Mouse (Mus musculus) heart, embryonic 15.5 days (tissue): Measurements from ENCODE around the gene Gpr19. TPM values are rescaled to one million over a fixed set of nuclear protein-coding genes. Genes with fewer than 3 reads are reported as not detected.

ENCODE experiments used
- ATAC-seq: fragments of 200-750 bp; cut with Nextera tagmentation; replicated peaks from 2 replicates; pipeline ENCODE4 v1.8.0; 2017; ENCODE audit warnings: low read depth, moderate TSS enrichment; ENCODE audit not compliant: insufficient number of reproducible peaks, insufficient read depth, low FRiP score
- H3K27ac ChIP-seq: fragments of 300-500 bp; sonication (generic); 2 replicates; pipeline ENCODE4 v1.5.1; 2015; ENCODE audit warnings: mild to moderate bottlenecking, inconsistent platforms
- H3K27me3 ChIP-seq: fragments of 300-500 bp; sonication (generic); 2 replicates; pipeline ENCODE4 v1.6.1; 2015; ENCODE audit warnings: inconsistent platforms
- H3K36me3 ChIP-seq: fragments of 300-500 bp; sonication (generic); 2 replicates; pipeline ENCODE4 v1.6.1; 2015; ENCODE audit warnings: mild to moderate bottlenecking, inconsistent platforms
- H3K4me1 ChIP-seq: fragments of 300-500 bp; sonication (generic); replicated peaks from 2 replicates; pipeline ENCODE4 v1.6.1; 2015; ENCODE audit warnings: inconsistent platforms
- H3K4me2 ChIP-seq: fragments of 300-500 bp; sonication (generic); 2 replicates; pipeline ENCODE4 v1.6.1; 2015; ENCODE audit warnings: inconsistent platforms, mild to moderate bottlenecking, moderate library complexity
- H3K4me3 ChIP-seq: fragments of 300-500 bp; sonication (generic); 2 replicates; pipeline ENCODE4 v1.5.1; 2015; ENCODE audit warnings: mild to moderate bottlenecking, inconsistent platforms
- H3K9ac ChIP-seq: fragments of 300-500 bp; sonication (generic); 2 replicates; pipeline ENCODE4 v1.6.1; 2015; ENCODE audit warnings: mild to moderate bottlenecking, inconsistent platforms
- H3K9me3 ChIP-seq: fragments of 300-500 bp; sonication (generic); replicated peaks from 2 replicates; pipeline ENCODE4 v1.6.1; 2016; ENCODE audit warnings: inconsistent platforms
- WGBS: fragments of 180-500 bp; shearing (Covaris S2); methylation state at CpG from one replicate; pipeline ENCODE4 v1.1.7; 2015; ENCODE audit warnings: mixed read lengths; 5-methylcytosine and 5-hydroxymethylcytosine counted together
- polyA plus RNA-seq: library from polyadenylated mRNA; unstranded; fragments of >200 nt; fragmentation: Nextera tagmentation; extraction: Ambion mirVana; gene quantifications from 2 replicates; pipeline ENCODE4 v1.2.1, GENCODE M21; 2015

Gene Gpr19
- polyA plus RNA-seq, 1 experiment from 2014 or later = 8.7 TPM

DNA sequence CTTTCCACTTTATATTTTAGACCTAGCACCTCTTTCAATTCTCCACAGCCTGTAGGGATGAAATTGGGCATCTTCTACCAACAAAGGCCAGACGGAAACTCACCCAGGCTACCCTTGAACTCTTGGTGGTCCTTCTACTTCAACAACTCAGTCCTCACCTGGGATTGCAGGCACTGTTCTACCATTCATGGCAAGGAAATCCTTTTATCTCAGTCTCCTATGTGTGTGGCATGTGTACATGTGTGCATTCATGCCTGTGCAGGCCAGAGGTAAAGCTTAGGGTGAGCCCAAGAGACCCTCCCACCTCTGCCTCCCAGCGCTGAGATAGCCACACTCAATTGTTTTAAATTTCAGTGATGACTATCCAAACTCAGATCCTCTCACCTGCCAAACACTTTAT, 12.9 kb downstream of the Gpr19 start:
- Histone ChIP-seq H3K4me3 (no peak overlapping the region), H3K4me1 (peaks cover 11% of the 10 kb centered on the region), H3K27me3 (peaks cover 4% of the 10 kb centered on the region; the same call in 1 of the 2 replicates), H3K27ac (no peak overlapping the region), H3K36me3 (no peaks in the 10 kb centered on the region), H3K9ac (no peak overlapping the region), H3K4me2 (no peak overlapping the region), H3K9me3 (no peaks in the 10 kb centered on the region)
- 88% methylated on average over 2 of the region's 2 CpGs for whole genome bisulfite sequencing
- ATAC-seq = no peak

- Histone ChIP-seq H3K4me1 (peaks cover 11% of the 10 kb centered on the region), H3K27ac (no peak overlapping the region), H3K36me3 (no peaks in the 10 kb centered on the region), H3K9ac (no peak overlapping the region), H3K27me3 (peaks cover 4% of the 10 kb centered on the region; the same call in 1 of the 2 replicates), H3K4me3 (no peak overlapping the region), H3K4me2 (no peak overlapping the region), H3K9me3 (no peaks in the 10 kb centered on the region)
- ATAC-seq = no peak
- 78% methylated on average over 4 of the region's 4 CpGs for WGBS
These were observed 14.7 kb downstream of the Gpr19 start for GRCm38 (mm10) chr6:134883661-134884060.

GRCm38 (mm10) chr6:134880046-134880445, 18.3 kb downstream of the Gpr19 start:
- WGBS = 70% methylated on average over 2 of the region's 2 CpGs
- H3K4me1 ChIP-seq = peaks cover 2% of the 10 kb centered on the region; the same call in 1 of the 2 replicates

GRCm38 (mm10) chr6:134879556-134879955, 18.8 kb downstream of the Gpr19 start:
- 78% methylated on average over 5 of the region's 5 CpGs for WGBS
- Histone ChIP-seq H3K9ac (no peak overlapping the region), H3K9me3 (no peaks in the 10 kb centered on the region), H3K27ac (no peak overlapping the region), H3K4me2 (no peak overlapping the region), H3K4me3 (no peak overlapping the region), H3K27me3 (no peaks in the 10 kb centered on the region), H3K4me1 (peaks cover 2% of the 10 kb centered on the region; the same call in 1 of the 2 replicates), H3K36me3 (no peaks in the 10 kb centered on the region)
- ATAC-seq = no peak

More at GRCm38 (mm10) chr6:134880046-134880445, 18.3 kb downstream of the Gpr19 start:
- no peak overlapping the region for H3K9ac ChIP-seq
- H3K36me3 ChIP-seq = no peaks in the 10 kb centered on the region
- H3K4me2 ChIP-seq = no peak overlapping the region
- no peaks in the 10 kb centered on the region for H3K9me3 ChIP-seq
- H3K4me3 ChIP-seq = no peak overlapping the region
- ATAC-seq = no peak
- H3K27ac ChIP-seq = no peak overlapping the region
- H3K27me3 ChIP-seq = no peaks in the 10 kb centered on the region

GRCm38 (mm10) chr6:134877892-134878291, 20.5 kb downstream of the Gpr19 start:
- Histone ChIP-seq H3K4me1 (peaks cover 2% of the 10 kb centered on the region; the same call in 1 of the 2 replicates), H3K4me3 (no peak overlapping the region), H3K9me3 (no peaks in the 10 kb centered on the region), H3K27me3 (no peaks in the 10 kb centered on the region), H3K27ac (no peak overlapping the region), H3K4me2 (no peak overlapping the region), H3K9ac (no peak overlapping the region), H3K36me3 (no peaks in the 10 kb centered on the region)
- ATAC-seq = no peak
- WGBS = 62% methylated on average over 1 of the region's 1 CpGs

GRCm38 (mm10) chr6:134877276-134877675, 21.1 kb downstream of the Gpr19 start:
- ATAC-seq = no peak
- WGBS = 85% methylated on average over 4 of the region's 4 CpGs
- no peak overlapping the region for H3K4me2 ChIP-seq
- H3K9ac ChIP-seq = no peak overlapping the region
- H3K27me3 ChIP-seq = no peaks in the 10 kb centered on the region
- no peaks in the 10 kb centered on the region for H3K9me3 ChIP-seq
- no peak overlapping the region for H3K27ac ChIP-seq
- no peak overlapping the region for H3K4me3 ChIP-seq
- H3K4me1 ChIP-seq = peaks cover 2% of the 10 kb centered on the region; the same call in 1 of the 2 replicates
- no peaks in the 10 kb centered on the region for H3K36me3 ChIP-seq

GRCm38 (mm10) chr6:134876795-134877194, 21.6 kb downstream of the Gpr19 start:
- H3K36me3 ChIP-seq = no peaks in the 10 kb centered on the region
- H3K4me3 ChIP-seq = no peak overlapping the region
- no peak overlapping the region for H3K27ac ChIP-seq
- no peak overlapping the region for H3K9ac ChIP-seq
- H3K27me3 ChIP-seq = no peaks in the 10 kb centered on the region
- no peak for ATAC-seq
- H3K4me1 ChIP-seq = peaks cover 2% of the 10 kb centered on the region; the same call in 1 of the 2 replicates
- 62% methylated on average over 6 of the region's 6 CpGs for WGBS
- no peaks in the 10 kb centered on the region for H3K9me3 ChIP-seq
- H3K4me2 ChIP-seq = no peak overlapping the region

- no peak for ATAC-seq
- Histone ChIP-seq H3K36me3 (peaks cover 14% of the 10 kb centered on the region; the same call in 1 of the 2 replicates), H3K9ac (no peak overlapping the region), H3K9me3 (no peaks in the 10 kb centered on the region), H3K27ac (no peak overlapping the region), H3K4me3 (no peak overlapping the region), H3K27me3 (no peaks in the 10 kb centered on the region), H3K4me2 (no peak overlapping the region), H3K4me1 (no peaks in the 10 kb centered on the region)
- 78% methylated on average over 2 of the region's 2 CpGs for WGBS
These were observed 25.4 kb downstream of the Gpr19 start for GRCm38 (mm10) chr6:134873018-134873417.

DNA sequence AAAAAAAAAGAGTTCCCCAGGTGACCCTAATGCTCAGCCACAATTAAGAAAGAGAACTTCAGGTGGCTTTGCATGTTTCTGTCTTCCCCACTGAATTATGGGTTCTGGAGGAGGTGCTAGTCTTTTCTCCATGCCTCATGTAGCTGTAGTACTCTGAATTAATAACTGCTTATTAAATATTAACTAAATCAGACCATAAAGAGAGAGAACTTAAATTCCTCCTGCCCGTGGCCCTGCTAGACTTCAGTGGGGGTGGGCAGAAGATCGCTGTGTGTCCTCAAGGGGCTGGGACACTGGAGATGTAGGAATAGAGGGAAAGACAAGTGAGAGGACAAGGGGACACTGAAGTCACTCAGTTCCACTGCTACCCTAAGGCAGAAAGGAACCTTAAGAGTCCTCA, 26.1 kb downstream of the Gpr19 start:
- H3K27me3 ChIP-seq = no peaks in the 10 kb centered on the region
- H3K4me2 ChIP-seq = no peak overlapping the region
- H3K9me3 ChIP-seq = no peaks in the 10 kb centered on the region
- H3K36me3 ChIP-seq = peaks cover 14% of the 10 kb centered on the region; the same call in 1 of the 2 replicates
- no peaks in the 10 kb centered on the region for H3K4me1 ChIP-seq
- no peak overlapping the region for H3K4me3 ChIP-seq
- H3K9ac ChIP-seq = no peak overlapping the region
- no peak for ATAC-seq
- WGBS = 96% methylated on average over 2 of the region's 2 CpGs
- H3K27ac ChIP-seq = no peak overlapping the region

DNA sequence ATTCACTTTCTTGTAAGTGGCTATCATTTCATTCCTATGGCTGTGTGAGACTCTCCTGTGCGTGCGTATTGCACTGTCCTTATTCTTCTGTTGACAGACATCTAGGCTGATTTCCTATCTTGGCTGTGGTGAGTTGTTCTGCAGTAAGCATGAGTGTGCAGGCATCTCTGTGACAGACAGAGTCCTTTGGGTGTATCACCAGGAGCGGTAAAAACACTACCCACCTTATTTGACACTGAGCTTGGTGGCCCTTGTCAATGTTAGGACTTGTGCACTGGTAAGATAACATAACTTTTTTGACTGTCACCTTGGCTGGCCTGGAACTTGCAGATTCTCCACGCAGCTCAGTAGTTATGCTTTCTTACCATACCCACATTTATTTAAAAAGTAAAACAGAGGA, 27.5 kb downstream of the Gpr19 start:
- no peak overlapping the region for H3K9ac ChIP-seq
- H3K4me3 ChIP-seq = no peak overlapping the region
- H3K27ac ChIP-seq = no peak overlapping the region
- H3K4me2 ChIP-seq = no peak overlapping the region
- peaks cover 14% of the 10 kb centered on the region; the same call in 1 of the 2 replicates for H3K36me3 ChIP-seq
- H3K9me3 ChIP-seq = no peaks in the 10 kb centered on the region
- ATAC-seq = no peak
- H3K27me3 ChIP-seq = no peaks in the 10 kb centered on the region
- H3K4me1 ChIP-seq = no peaks in the 10 kb centered on the region
- 83% methylated on average over 4 of the region's 4 CpGs for WGBS

DNA sequence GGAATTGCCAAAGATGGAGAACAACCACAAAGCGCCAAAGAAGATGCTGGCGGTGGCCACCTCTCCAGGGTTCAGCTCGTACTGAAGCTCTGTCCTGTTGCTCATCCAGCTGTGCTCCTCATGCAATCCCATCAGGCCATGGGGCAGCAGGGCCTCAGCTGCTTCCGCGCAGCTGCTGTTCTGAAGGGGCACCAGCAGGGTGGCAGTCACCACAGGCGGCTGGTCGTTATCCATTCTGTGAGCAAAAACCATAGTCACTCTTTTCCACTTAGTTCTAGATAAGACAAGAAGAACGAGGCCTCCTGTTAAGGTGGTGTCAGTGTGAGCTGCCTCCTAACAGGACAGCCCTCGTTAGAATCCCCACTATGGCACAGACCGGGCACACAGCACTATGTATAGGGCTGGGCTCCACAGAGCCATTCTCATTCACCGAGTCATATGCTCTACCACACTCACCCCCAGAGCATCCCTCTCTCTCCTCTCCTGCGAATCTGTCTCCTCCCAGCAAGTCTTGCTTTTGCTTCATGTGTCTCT, 28.1 kb downstream of the Gpr19 start:
- H3K4me3 ChIP-seq = no peak overlapping the region
- 76% methylated on average over 12 of the region's 12 CpGs for WGBS
- H3K27ac ChIP-seq = no peak overlapping the region
- no peak overlapping the region for H3K4me2 ChIP-seq
- ATAC-seq = no peak
- peaks cover 14% of the 10 kb centered on the region; the same call in 1 of the 2 replicates for H3K36me3 ChIP-seq
- H3K9ac ChIP-seq = no peak overlapping the region
- no peaks in the 10 kb centered on the region for H3K9me3 ChIP-seq
- H3K4me1 ChIP-seq = no peaks in the 10 kb centered on the region
- H3K27me3 ChIP-seq = no peaks in the 10 kb centered on the region

DNA sequence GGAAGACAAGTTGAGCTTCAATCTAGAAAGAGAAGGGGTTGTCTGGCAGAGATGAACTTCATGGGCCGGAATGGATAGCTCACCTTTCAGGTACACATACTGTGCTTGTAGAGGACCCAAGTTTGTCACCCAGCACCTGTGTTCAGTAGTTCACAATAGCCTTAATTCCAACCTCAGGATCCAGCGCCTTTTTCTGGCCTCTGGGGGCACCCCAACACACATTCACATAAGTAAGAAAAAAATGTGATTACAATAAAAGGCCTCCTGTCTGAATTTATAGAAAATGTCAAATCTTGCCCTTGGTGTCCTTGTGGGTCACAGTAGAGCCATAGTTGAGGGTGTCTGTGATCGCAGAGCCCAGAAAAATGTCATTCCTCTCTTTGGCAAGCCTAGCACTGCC, 31.1 kb downstream of the Gpr19 start:
- 88% methylated on average over 3 of the region's 3 CpGs for WGBS
- H3K27ac ChIP-seq = no peak overlapping the region
- no peaks in the 10 kb centered on the region for H3K9me3 ChIP-seq
- no peaks in the 10 kb centered on the region for H3K27me3 ChIP-seq
- H3K36me3 ChIP-seq = peaks cover 14% of the 10 kb centered on the region; the same call in 1 of the 2 replicates
- H3K4me3 ChIP-seq = no peak overlapping the region
- no peak overlapping the region for H3K9ac ChIP-seq
- no peak for ATAC-seq
- no peak overlapping the region for H3K4me2 ChIP-seq
- H3K4me1 ChIP-seq = peaks cover 8% of the 10 kb centered on the region
